ENCODE assay signal across 13 mouse cellular contexts in genomic region chr11:117798160-117798541, GRCm38 (mm10). TPM values are rescaled to one million over a fixed set of nuclear protein-coding genes. Genes with fewer than 3 reads are reported as not detected.
DNase-seq lines count a peak whose midpoint lies in the region; ATAC-seq lines count a peak whose summit lies in the region.
"Had no signal": no experiment of that assay in that cellular context is flagged by ENCODE, and none has a peak within 500 bp of the region (broad histone marks: within the 10 kb centered on the region; RNA-seq: fewer than 3 reads in every experiment).

No protein-coding gene starts in this region.

- WGBS in hindbrain, embryonic 10.5 days: 48% methylated on average over 2 of the region's 2 CpGs
- 37% methylated on average over 2 of the region's 2 CpGs for WGBS in hindbrain, embryonic 11.5 days

- H3K36me3 ChIP-seq in hindbrain, embryonic 10.5 days: no peaks in the 10 kb centered on the region
- H3K36me3 ChIP-seq in hindbrain, embryonic 11.5 days (ENCODE audit: control insufficient read depth, insufficient read depth, low read length): no peaks in the 10 kb centered on the region

- H3K9ac ChIP-seq in hindbrain, embryonic 11.5 days (ENCODE audit: low read depth, low read length): no peak overlapping the region
- H3K9ac ChIP-seq: forebrain, postnatal 0 days had no signal

- peak overlapping the region; percentile 0; the same call in 1 of the 2 replicates for H3K27ac ChIP-seq in hindbrain, embryonic 10.5 days
- H3K27ac ChIP-seq in hindbrain, embryonic 11.5 days (ENCODE audit: low read depth, low read length): no peak overlapping the region

- peaks cover 6% of the 10 kb centered on the region for H3K27me3 ChIP-seq in hindbrain, embryonic 10.5 days (ENCODE audit: insufficient read depth, poor library complexity, severe bottlenecking)
- no peaks in the 10 kb centered on the region for H3K27me3 ChIP-seq in hindbrain, embryonic 11.5 days (ENCODE audit: control insufficient read depth, insufficient read depth, low read length)

- H3K4me1 ChIP-seq in hindbrain, embryonic 10.5 days (replicated peaks): peaks cover 21% of the 10 kb centered on the region
- H3K4me1 ChIP-seq in hindbrain, embryonic 11.5 days (replicated peaks; ENCODE audit: control insufficient read depth, insufficient read depth, low read length): no peaks in the 10 kb centered on the region

- H3K4me2 ChIP-seq in hindbrain, embryonic 11.5 days (replicated peaks; ENCODE audit: low read depth, low read length): no peak overlapping the region

- H3K9me3 ChIP-seq in hindbrain, embryonic 10.5 days: no peaks in the 10 kb centered on the region
- H3K9me3 ChIP-seq in hindbrain, embryonic 11.5 days (ENCODE audit: control insufficient read depth, low read length): no peaks in the 10 kb centered on the region

- no peak for ATAC-seq in hindbrain, embryonic 11.5 days (ENCODE audit: low FRiP score)
- peak; percentile 27 for ATAC-seq in erythroid progenitor cell, adult 5-6 weeks (replicated peaks; ENCODE audit: low FRiP score, poor library complexity, severe bottlenecking)
- peak; percentile 42 for ATAC-seq in megakaryocyte-erythroid progenitor cell, adult 5-6 weeks (replicated peaks; ENCODE audit: low FRiP score, low TSS enrichment, poor library complexity, severe bottlenecking)
- ATAC-seq: forebrain, postnatal 0 days had no signal

- H3K4me3 ChIP-seq in hindbrain, embryonic 10.5 days: 0 out of 2 replicates have a peak overlapping the region, but pooled peaks have one; percentile 5
- no peak overlapping the region for H3K4me3 ChIP-seq in hindbrain, embryonic 11.5 days (ENCODE audit: low read depth, low read length)

- no peak for DNase-seq in hindbrain, embryonic 10.5 days (ENCODE audit: low spot score)
- no peak for DNase-seq in hindbrain, embryonic 11.5 days (ENCODE audit: low spot score)
- DNase-seq in CD4-positive, CD25-positive, alpha-beta regulatory T cell, adult 2 months (ENCODE audit: low read depth, low spot score): peak; percentile 55
- no peak for DNase-seq in adrenal gland, adult 8-10 months
- no peak for DNase-seq in testis, postnatal 10 days (ENCODE audit: low spot score)
- no peak for DNase-seq in frontal cortex, postnatal 25 days (ENCODE audit: low spot score in 2 of 2)
- DNase-seq: adrenal gland, postnatal 25 days; cerebellum, postnatal 36 days; forebrain, postnatal 0 days had no signal

RNA-seq across cellular contexts. Expression of gene 6030468B19Rik, which starts 0.7 kb away (rescaled TPM):
- polyA plus RNA-seq in hindbrain, embryonic 10.5 days (2016; fragmentation: Nextera tagmentation; extraction: Ambion mirVana): 1.2 and 2.2 TPM in 2 replicates
- 1.5 TPM in 1 of 2 replicates, not detected in the other for polyA plus RNA-seq in hindbrain, embryonic 11.5 days (2014; fragmentation: Nextera tagmentation; extraction: Ambion mirVana)
- 82.6 and 84.3 TPM in 2 replicates for total RNA-seq in erythroid progenitor cell, adult 5-6 weeks (2015; ENCODE audit: low replicate concordance)
- 23.8 and 25.8 TPM in 2 replicates for total RNA-seq in erythroid progenitor cell, adult 5-6 weeks (2017; ENCODE audit: low replicate concordance)
- 5.8 and 6.8 TPM in 2 replicates for total RNA-seq in megakaryocyte-erythroid progenitor cell, adult 5-6 weeks (2014; fragmentation: Nextera tagmentation)
- total RNA-seq in megakaryocyte-erythroid progenitor cell, adult 5-6 weeks (2017): 1.8 and 4.2 TPM in 2 replicates
- not detected for total RNA-seq in adrenal gland, adult 8-10 months (2022)
- total RNA-seq: adrenal gland, postnatal 25 days; forebrain, postnatal 0 days; layer of hippocampus, postnatal 10 days had no signal
- polyA plus RNA-seq: forebrain, postnatal 0 days; heart, postnatal 0 days had no signal

RNA-seq across cellular contexts. Expression of gene Gm20708, which starts 11.3 kb away (rescaled TPM):
- polyA plus RNA-seq in hindbrain, embryonic 10.5 days (2016; fragmentation: Nextera tagmentation; extraction: Ambion mirVana): 0.30 and 0.31 TPM in 2 replicates
- polyA plus RNA-seq in hindbrain, embryonic 11.5 days (2014; fragmentation: Nextera tagmentation; extraction: Ambion mirVana): 0.83 and 1.2 TPM in 2 replicates
- total RNA-seq in erythroid progenitor cell, adult 5-6 weeks (2015; ENCODE audit: low replicate concordance): 72.1 and 80.7 TPM in 2 replicates
- 3.4 and 18.5 TPM in 2 replicates for total RNA-seq in erythroid progenitor cell, adult 5-6 weeks (2017; ENCODE audit: low replicate concordance)
- total RNA-seq in megakaryocyte-erythroid progenitor cell, adult 5-6 weeks (2014; fragmentation: Nextera tagmentation): 0.45 and 7.0 TPM in 2 replicates
- 3.5 TPM in 1 of 2 replicates, not detected in the other for total RNA-seq in megakaryocyte-erythroid progenitor cell, adult 5-6 weeks (2017)
- 1 to 10 TPM in 2 of 4 experiments, under 1 TPM in 2; 0.59 to 3.4 (median 1.3) TPM for total RNA-seq in adrenal gland, adult 8-10 months (2022)

RNA-seq across cellular contexts. Expression of gene Syngr2, which starts 11.3 kb away (rescaled TPM):
- 33.7 and 42.3 TPM in 2 replicates for polyA plus RNA-seq in hindbrain, embryonic 10.5 days (2016; fragmentation: Nextera tagmentation; extraction: Ambion mirVana)
- polyA plus RNA-seq in hindbrain, embryonic 11.5 days (2014; fragmentation: Nextera tagmentation; extraction: Ambion mirVana): 28.0 and 33.7 TPM in 2 replicates
- 65.4 and 86.5 TPM in 2 replicates for total RNA-seq in erythroid progenitor cell, adult 5-6 weeks (2015; ENCODE audit: low replicate concordance)
- 35.0 and 41.8 TPM in 2 replicates for total RNA-seq in erythroid progenitor cell, adult 5-6 weeks (2017; ENCODE audit: low replicate concordance)
- 166 and 173 TPM in 2 replicates for total RNA-seq in megakaryocyte-erythroid progenitor cell, adult 5-6 weeks (2014; fragmentation: Nextera tagmentation)
- 83.2 and 116 TPM in 2 replicates for total RNA-seq in megakaryocyte-erythroid progenitor cell, adult 5-6 weeks (2017)
- 100 to 1,000 TPM in 2 of 4 experiments, 10 to 100 TPM in 2; 86.0 to 110 (median 103) TPM for total RNA-seq in adrenal gland, adult 8-10 months (2022)

RNA-seq across cellular contexts. Expression of gene Tmc6, which starts 16.2 kb away (rescaled TPM):
- polyA plus RNA-seq in hindbrain, embryonic 10.5 days (2016; fragmentation: Nextera tagmentation; extraction: Ambion mirVana): 13.3 and 17.9 TPM in 2 replicates
- 8.1 and 9.5 TPM in 2 replicates for polyA plus RNA-seq in hindbrain, embryonic 11.5 days (2014; fragmentation: Nextera tagmentation; extraction: Ambion mirVana)
- 478 and 628 TPM in 2 replicates for total RNA-seq in erythroid progenitor cell, adult 5-6 weeks (2015; ENCODE audit: low replicate concordance)
- total RNA-seq in erythroid progenitor cell, adult 5-6 weeks (2017; ENCODE audit: low replicate concordance): 151 and 353 TPM in 2 replicates
- 101 and 172 TPM in 2 replicates for total RNA-seq in megakaryocyte-erythroid progenitor cell, adult 5-6 weeks (2014; fragmentation: Nextera tagmentation)
- total RNA-seq in megakaryocyte-erythroid progenitor cell, adult 5-6 weeks (2017): 13.6 and 39.7 TPM in 2 replicates
- 10 to 100 TPM; 28.2 to 50.0 (median 40.7) TPM for total RNA-seq in adrenal gland, adult 8-10 months (2022)

RNA-seq across cellular contexts. Expression of gene Tmc8, which starts 16.3 kb away (rescaled TPM):
- polyA plus RNA-seq in hindbrain, embryonic 10.5 days (2016; fragmentation: Nextera tagmentation; extraction: Ambion mirVana): 1.5 TPM in 2 replicates
- polyA plus RNA-seq in hindbrain, embryonic 11.5 days (2014; fragmentation: Nextera tagmentation; extraction: Ambion mirVana): 0.86 and 0.93 TPM in 2 replicates
- 107 and 113 TPM in 2 replicates for total RNA-seq in erythroid progenitor cell, adult 5-6 weeks (2015; ENCODE audit: low replicate concordance)
- total RNA-seq in erythroid progenitor cell, adult 5-6 weeks (2017; ENCODE audit: low replicate concordance): 60.6 and 72.4 TPM in 2 replicates
- total RNA-seq in megakaryocyte-erythroid progenitor cell, adult 5-6 weeks (2014; fragmentation: Nextera tagmentation): 16.2 and 38.2 TPM in 2 replicates
- total RNA-seq in megakaryocyte-erythroid progenitor cell, adult 5-6 weeks (2017): 7.3 and 11.3 TPM in 2 replicates
- total RNA-seq in adrenal gland, adult 8-10 months (2022): 1 to 10 TPM; 1.5 to 3.3 (median 3.0) TPM
